Comparison of ENCODE assay signal across 22 mouse cellular contexts in genomic region chr5:139101783-139102182, GRCm38 (mm10). TPM values are rescaled to one million over a fixed set of nuclear protein-coding genes. Genes with fewer than 3 reads are reported as not detected.
DNase-seq lines count a peak whose midpoint lies in the region; ATAC-seq lines count a peak whose summit lies in the region.
"Had no signal": no experiment of that assay in that cellular context is flagged by ENCODE, and none has a peak within 500 bp of the region (broad histone marks: within the 10 kb centered on the region; RNA-seq: fewer than 3 reads in every experiment).

No protein-coding gene starts in this region.

- H3K4me2 ChIP-seq in heart, embryonic 12.5 days: no peak overlapping the region
- no peak overlapping the region for H3K4me2 ChIP-seq in heart, embryonic 16.5 days (ENCODE audit: low read depth, low read length)
- no peak overlapping the region for H3K4me2 ChIP-seq in midbrain, embryonic 14.5 days (ENCODE audit: low read length)
- H3K4me2 ChIP-seq: embryonic facial prominence, embryonic 13.5 days; forebrain, embryonic 13.5 days; hindbrain, embryonic 13.5 days had no signal

- H3K27me3 ChIP-seq in heart, embryonic 12.5 days (replicated peaks): 0 out of 2 replicates have a peak, but pooled peaks cover 6% of the 10 kb centered on the region
- 0 out of 2 replicates have a peak, but pooled peaks cover 4% of the 10 kb centered on the region for H3K27me3 ChIP-seq in heart, embryonic 16.5 days (ENCODE audit: control insufficient read depth, insufficient read depth, low read length)
- H3K27me3 ChIP-seq in midbrain, embryonic 14.5 days (ENCODE audit: control insufficient read depth, insufficient read depth, low read length): no peaks in the 10 kb centered on the region
- H3K27me3 ChIP-seq: embryonic facial prominence, embryonic 13.5 days; forebrain, embryonic 13.5 days; hindbrain, embryonic 13.5 days had no signal

- H3K36me3 ChIP-seq in heart, embryonic 12.5 days: no peaks in the 10 kb centered on the region
- no peaks in the 10 kb centered on the region for H3K36me3 ChIP-seq in heart, embryonic 16.5 days (ENCODE audit: control insufficient read depth, insufficient read depth)
- H3K36me3 ChIP-seq in midbrain, embryonic 14.5 days (ENCODE audit: control insufficient read depth, insufficient read depth, low read length): 0 out of 2 replicates have a peak, but pooled peaks cover 16% of the 10 kb centered on the region

- 59% methylated on average over 6 of the region's 6 CpGs for WGBS in heart, embryonic 12.5 days
- 41% methylated on average over 6 of the region's 6 CpGs for WGBS in heart, embryonic 16.5 days
- WGBS in midbrain, embryonic 14.5 days: 73% methylated on average over 6 of the region's 6 CpGs

- ATAC-seq in heart, embryonic 12.5 days (ENCODE audit: insufficient number of reproducible peaks, low FRiP score): 0 out of 2 replicates have a peak, but pooled peaks have one; percentile 25
- ATAC-seq in heart, embryonic 16.5 days (replicated peaks; ENCODE audit: extremely low read depth, insufficient read depth, low FRiP score): peak; percentile 29; the same call in 1 of the 2 replicates
- no peak for ATAC-seq in midbrain, embryonic 14.5 days (ENCODE audit: low FRiP score, low TSS enrichment)
- ATAC-seq: activated CD4-positive, CD25-positive, alpha-beta regulatory T cell, adult 4 months; forebrain, embryonic 13.5 days; forebrain, postnatal 0 days; hindbrain, postnatal 0 days had no signal

- no peak overlapping the region for H3K9ac ChIP-seq in heart, embryonic 12.5 days
- no peak overlapping the region for H3K9ac ChIP-seq in heart, embryonic 16.5 days (ENCODE audit: low read length)
- H3K9ac ChIP-seq in midbrain, embryonic 14.5 days (replicated peaks; ENCODE audit: low read length): no peak overlapping the region
- H3K9ac ChIP-seq: embryonic facial prominence, embryonic 13.5 days; forebrain, embryonic 13.5 days; forebrain, postnatal 0 days; hindbrain, embryonic 13.5 days had no signal

- intact Hi-C loops in gastrocnemius, postnatal 14 days (cut with DNase I; ENCODE audit: low total_unique reads): no loop called here
- intact Hi-C loops in gastrocnemius, postnatal 36 days (cut with DNase I): no loop called here
- intact Hi-C loops in heart, postnatal 10 days (cut with DNase I): no loop called here
- intact Hi-C loops in heart, postnatal 14 days (cut with DNase I): no loop called here

- H3K9me3 ChIP-seq in heart, embryonic 12.5 days (replicated peaks): peaks cover 11% of the 10 kb centered on the region; the same call in 1 of the 2 replicates
- peaks cover 3% of the 10 kb centered on the region for H3K9me3 ChIP-seq in heart, embryonic 16.5 days (replicated peaks; ENCODE audit: control insufficient read depth, low read length)
- no peaks in the 10 kb centered on the region for H3K9me3 ChIP-seq in midbrain, embryonic 14.5 days (ENCODE audit: control insufficient read depth, low read length)
- H3K9me3 ChIP-seq: embryonic facial prominence, embryonic 13.5 days; forebrain, embryonic 13.5 days had no signal

- H3K4me1 ChIP-seq in heart, embryonic 12.5 days (replicated peaks): peaks cover 21% of the 10 kb centered on the region
- peaks cover 25% of the 10 kb centered on the region for H3K4me1 ChIP-seq in heart, embryonic 16.5 days (ENCODE audit: control insufficient read depth, insufficient read depth, low read length)
- H3K4me1 ChIP-seq in midbrain, embryonic 14.5 days (ENCODE audit: control insufficient read depth, insufficient read depth, low read length): peaks cover 9% of the 10 kb centered on the region; the same call in 1 of the 2 replicates

- no peak overlapping the region for H3K4me3 ChIP-seq in heart, embryonic 12.5 days
- H3K4me3 ChIP-seq in heart, embryonic 16.5 days (ENCODE audit: low read length): no peak overlapping the region
- H3K4me3 ChIP-seq in midbrain, embryonic 14.5 days (replicated peaks; ENCODE audit: low read depth, low read length): no peak overlapping the region
- H3K4me3 ChIP-seq: embryonic facial prominence, embryonic 13.5 days; forebrain, embryonic 13.5 days; hindbrain, embryonic 13.5 days had no signal

- no peak overlapping the region for H3K27ac ChIP-seq in heart, embryonic 12.5 days (ENCODE audit: poor library complexity, severe bottlenecking)
- H3K27ac ChIP-seq in heart, embryonic 16.5 days (ENCODE audit: low read length): 0 out of 2 replicates have a peak overlapping the region, but pooled peaks have one; percentile 19
- no peak overlapping the region for H3K27ac ChIP-seq in midbrain, embryonic 14.5 days (replicated peaks; ENCODE audit: low read depth, low read length)
- H3K27ac ChIP-seq: embryonic facial prominence, embryonic 13.5 days; forebrain, embryonic 13.5 days; hindbrain, embryonic 13.5 days; hindbrain, postnatal 0 days had no signal

- peak; percentile 16 for DNase-seq in gastrocnemius, postnatal 14 days
- DNase-seq in gastrocnemius, postnatal 36 days: no peak
- DNase-seq in heart, adult 8-10 months (ENCODE audit: low spot score): no peak
- no peak for DNase-seq in heart, postnatal 10 days
- DNase-seq in heart, postnatal 14 days: peak; percentile 13 to 20
- no peak for DNase-seq in midbrain, embryonic 14.5 days
- DNase-seq: adrenal gland, postnatal 14 days; cerebellum, adult 11-12 months; cerebellum, adult 9-10 months; cerebellum, postnatal 25 days; forebrain, postnatal 0 days; kidney, adult 11 months; kidney, adult 9 months had no signal

RNA-seq across cellular contexts. Expression of gene Prkar1b, which starts 48.0 kb away (rescaled TPM):
- total RNA-seq in gastrocnemius, postnatal 14 days (2021): 1 to 10 TPM; 1.1 to 2.1 TPM
- 1 to 10 TPM; 1.2 to 1.5 TPM for total RNA-seq in gastrocnemius, postnatal 36 days (2021)
- polyA plus RNA-seq in heart, embryonic 12.5 days (2016; fragmentation: Nextera tagmentation; extraction: Ambion mirVana): 10.4 and 11.5 TPM in 2 replicates
- 1 to 10 TPM; 2.1 to 2.7 (median 2.3) TPM for total RNA-seq in heart, adult 8-10 months (2022)
- polyA plus RNA-seq in heart, embryonic 16.5 days (2015; fragmentation: Nextera tagmentation; extraction: Ambion mirVana): 8.4 and 9.5 TPM in 2 replicates
- 1 to 10 TPM; 1.5 to 3.5 TPM for total RNA-seq in heart, postnatal 10 days (2021)
- total RNA-seq in heart, postnatal 14 days (2021): 1 to 10 TPM; 1.5 to 2.1 TPM
- polyA plus RNA-seq in midbrain, embryonic 14.5 days (2014; fragmentation: Nextera tagmentation; extraction: Ambion mirVana): 169 and 190 TPM in 2 replicates
- total RNA-seq: hematopoietic stem cell, adult 5-6 weeks; MEL had no signal

RNA-seq across cellular contexts. Expression of gene Dnaaf5, which starts 48.2 kb away (rescaled TPM):
- total RNA-seq in gastrocnemius, postnatal 14 days (2021): 10 to 100 TPM in 1 of 2 experiments, 1 to 10 TPM in 1; 9.3 to 10.2 TPM
- 10 to 100 TPM; 13.5 to 14.4 TPM for total RNA-seq in gastrocnemius, postnatal 36 days (2021)
- polyA plus RNA-seq in heart, embryonic 12.5 days (2016; fragmentation: Nextera tagmentation; extraction: Ambion mirVana): 9.8 and 10.5 TPM in 2 replicates
- total RNA-seq in heart, adult 8-10 months (2022): 10 to 100 TPM; 16.1 to 20.0 (median 18.2) TPM
- polyA plus RNA-seq in heart, embryonic 16.5 days (2015; fragmentation: Nextera tagmentation; extraction: Ambion mirVana): 4.9 and 6.6 TPM in 2 replicates
- 10 to 100 TPM; 17.9 to 18.0 TPM for total RNA-seq in heart, postnatal 10 days (2021)
- total RNA-seq in heart, postnatal 14 days (2021): 10 to 100 TPM; 14.7 to 16.8 TPM
- 2.9 and 4.0 TPM in 2 replicates for polyA plus RNA-seq in midbrain, embryonic 14.5 days (2014; fragmentation: Nextera tagmentation; extraction: Ambion mirVana)

Comparison
In these comparisons a context has a peak if more than half of its experiments do, and no peak if none do; other contexts are left out.
1. DNase-seq: peak in gastrocnemius, postnatal 14 days (single experiment) and heart, postnatal 14 days (2 of 2); none in gastrocnemius, postnatal 36 days (0 of 2), heart, adult 8-10 months (single experiment), heart, postnatal 10 days (0 of 2) and midbrain, embryonic 14.5 days (single experiment).